Mouse (Mus musculus) gastrocnemius, postnatal 10 days (tissue): ENCODE data around the gene Rack1. TPM values are rescaled to one million over a fixed set of nuclear protein-coding genes. Genes with fewer than 3 reads are reported as not detected.
A peak's percentile ranks its signal among the peaks of the same experiment; 100 is the strongest.
"Not testable (repeated sequence)": the region's sequence is repeated elsewhere in the genome, so short reads cannot be mapped to it uniquely, and the experiment has no call there.

Experiments
- DNase-seq: peaks from one replicate; pipeline ENCODE4 v3.0.0; 2021; ENCODE audit warnings: mixed read lengths
- long read RNA-seq, 2 experiments: library from polyadenylated mRNA; stranded (forward); transcript quantifications; one replicate each; pipeline ENCODE4 v2.0.0; 2021
- total RNA-seq, 2 experiments: library from RNA; stranded (reverse); gene quantifications; 2 replicates each; pipeline ENCODE4 v1.2.3; 2021

The Rack1 gene
- 100 to 1,000 TPM; 536 to 557 TPM for total RNA-seq
- long read RNA-seq, experiment 1, transcript Rack1-201 (8 exons, 1,447 nt) = major isoform, 123 of 134 reads
- long read RNA-seq, experiment 1, partial matches to known transcripts = 6 of 134 reads
- long read RNA-seq, experiment 1, other reads (novel, unspliced or antisense) = 1 of 134 reads
- long read RNA-seq, experiment 2, transcript Rack1-201 (8 exons, 1,447 nt) = major isoform, 132 of 143 reads
- long read RNA-seq, experiment 2, partial matches to known transcripts = 6 of 143 reads
- long read RNA-seq, experiment 2, other reads (novel, unspliced or antisense) = 3 of 143 reads

DNA sequence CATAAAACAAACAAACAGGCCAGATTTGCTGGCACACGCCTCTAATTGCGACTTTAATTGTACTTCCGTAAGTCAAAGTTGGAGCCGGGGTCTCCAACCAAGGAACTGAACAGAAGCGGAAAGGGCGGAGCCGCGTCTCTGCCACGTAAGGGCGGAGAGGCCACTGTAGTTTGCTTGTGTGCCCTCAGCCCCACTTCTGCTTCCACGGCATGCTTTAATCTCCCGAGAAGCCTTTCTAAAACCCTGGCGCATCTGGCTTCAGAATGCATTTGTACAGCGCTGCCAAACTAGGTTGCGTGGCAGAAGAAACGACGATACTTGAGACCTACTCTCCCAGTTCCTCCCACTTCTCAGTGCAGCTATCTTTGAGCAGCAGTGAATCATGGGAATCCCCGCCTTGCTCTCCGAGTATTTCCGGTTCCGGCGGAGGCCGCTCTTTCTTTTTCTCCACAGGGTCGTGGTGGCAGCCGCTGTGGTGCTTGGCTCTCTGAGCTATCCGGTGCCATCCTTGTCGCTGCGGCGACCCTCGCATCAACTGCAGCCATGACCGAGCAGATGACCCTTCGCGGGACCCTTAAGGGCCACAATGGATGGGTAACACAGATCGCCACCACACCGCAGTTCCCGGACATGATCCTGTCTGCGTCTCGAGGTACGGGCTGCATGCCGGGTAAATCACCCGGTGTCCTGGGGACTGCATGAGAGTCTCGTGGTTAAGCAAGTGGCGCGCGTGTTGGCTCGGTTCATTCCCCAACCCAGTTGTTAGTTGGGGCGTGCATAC, at the start of gene Rack1:
TSS of gene Rack1 (plus strand) at position 412 of the 781 bp plus-strand sequence.
- DNase-seq = peak; percentile 81

DNA sequence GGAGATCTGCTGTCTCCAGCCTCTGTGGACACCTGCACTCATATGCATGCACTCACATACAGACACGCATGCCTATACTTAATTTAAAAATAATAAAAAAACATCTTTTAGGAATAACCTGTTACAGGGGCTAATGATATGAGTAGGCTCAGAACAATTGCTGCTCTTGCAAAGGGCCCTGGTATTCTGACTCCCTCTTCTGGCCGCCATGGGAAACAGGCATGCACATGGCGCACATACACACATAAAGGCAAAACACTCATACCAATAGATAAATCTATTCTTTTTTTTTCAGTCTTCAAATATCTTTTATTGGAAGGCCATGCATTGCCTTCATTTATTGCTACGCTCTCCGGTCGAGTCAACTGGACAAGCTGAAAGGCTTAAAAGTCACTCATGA, 49.7 kb upstream of the Rack1 start:
- DNase-seq = no peak

DNA sequence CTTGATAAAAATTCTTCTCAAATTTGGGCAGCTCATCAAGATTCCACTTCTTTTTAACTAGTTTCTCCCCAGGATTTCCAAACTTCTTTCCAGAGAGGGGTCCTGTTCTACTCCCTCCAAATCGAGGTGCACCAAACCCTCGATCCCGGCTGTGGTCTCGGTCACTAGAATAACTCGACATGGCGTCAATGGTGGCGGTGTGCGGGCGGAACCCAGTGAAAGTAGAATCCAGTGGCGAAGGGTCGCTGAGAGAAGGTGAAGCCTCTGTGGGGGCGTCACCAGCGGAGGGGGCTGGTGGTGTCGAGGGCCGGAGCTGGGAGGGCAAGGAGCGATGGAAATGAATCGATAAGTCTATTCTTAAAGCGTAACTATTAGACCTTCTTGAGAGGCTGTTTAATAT, 46.6 kb upstream of the Rack1 start:
- not testable (repeated sequence) for DNase-seq

DNA sequence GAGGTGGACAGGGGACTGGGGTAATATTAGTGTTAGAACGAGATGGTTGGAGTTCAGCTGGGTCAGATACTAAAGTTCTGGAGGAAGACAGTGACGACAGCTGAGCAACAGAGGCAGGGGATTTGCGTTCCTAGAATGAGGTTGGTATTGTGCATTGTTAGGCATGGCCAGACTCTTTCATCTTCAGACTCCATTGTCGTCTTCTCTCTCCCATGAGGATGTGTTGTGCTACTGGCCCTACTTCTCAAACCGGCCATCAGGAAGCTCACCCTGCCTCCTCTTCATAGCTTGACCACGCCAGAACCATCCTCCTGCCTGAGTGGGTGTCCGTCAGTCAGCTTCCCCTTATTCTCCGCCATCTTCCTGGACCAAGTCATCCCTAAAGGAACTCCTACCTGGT, 41.1 kb upstream of the Rack1 start:
- no peak for DNase-seq

DNA sequence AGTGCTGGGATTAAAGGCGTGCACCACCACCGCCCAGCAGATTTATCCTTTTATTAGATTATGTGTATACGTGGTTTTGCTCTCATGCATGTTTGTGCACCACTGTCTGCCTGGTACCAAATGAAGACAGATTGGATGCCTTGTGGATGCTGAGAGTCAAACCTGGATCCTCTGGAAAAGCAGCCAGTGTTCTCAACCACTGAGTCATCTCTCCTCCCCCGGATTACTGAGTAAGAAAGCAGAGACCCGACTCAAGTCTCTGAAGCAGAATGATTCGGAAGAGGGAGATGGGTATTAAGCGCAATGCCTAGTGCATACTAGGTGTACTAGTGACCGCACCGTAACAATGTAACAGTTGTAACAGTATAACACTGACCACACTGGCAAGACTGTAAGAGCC, 36.0 kb upstream of the Rack1 start:
- DNase-seq = no peak

DNA sequence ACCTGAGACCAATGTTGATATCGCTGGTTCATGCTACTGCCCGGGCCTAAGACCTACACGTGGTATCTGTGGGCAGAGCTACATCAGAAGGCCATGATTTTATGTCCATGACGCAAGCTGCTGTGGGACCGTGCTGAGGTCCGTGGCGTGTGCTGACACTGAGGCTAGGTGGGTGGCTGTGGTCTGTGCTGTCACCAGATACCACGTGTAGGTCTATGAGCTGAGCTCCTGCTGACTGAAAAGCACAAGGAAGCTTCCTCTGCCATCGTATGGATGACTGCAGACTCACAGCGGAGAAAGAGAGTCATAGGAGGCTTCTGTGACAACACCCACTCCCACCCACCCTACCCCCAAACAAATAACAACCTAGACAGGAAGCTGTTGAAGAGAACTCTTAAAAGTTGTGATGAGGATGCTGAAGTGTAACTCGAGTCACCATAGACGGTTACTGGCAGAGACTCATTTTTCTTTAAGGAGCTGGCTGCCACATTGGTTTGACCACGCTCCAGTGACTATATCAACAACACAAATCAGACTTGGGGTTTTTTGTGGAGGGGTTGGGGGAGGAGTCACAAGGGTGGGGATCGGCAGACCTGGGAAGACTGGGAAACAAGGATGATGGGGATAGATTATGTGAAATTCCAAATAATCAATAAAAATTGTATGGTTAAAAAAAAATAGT, 32.8 kb upstream of the Rack1 start:
- DNase-seq = no peak

DNA sequence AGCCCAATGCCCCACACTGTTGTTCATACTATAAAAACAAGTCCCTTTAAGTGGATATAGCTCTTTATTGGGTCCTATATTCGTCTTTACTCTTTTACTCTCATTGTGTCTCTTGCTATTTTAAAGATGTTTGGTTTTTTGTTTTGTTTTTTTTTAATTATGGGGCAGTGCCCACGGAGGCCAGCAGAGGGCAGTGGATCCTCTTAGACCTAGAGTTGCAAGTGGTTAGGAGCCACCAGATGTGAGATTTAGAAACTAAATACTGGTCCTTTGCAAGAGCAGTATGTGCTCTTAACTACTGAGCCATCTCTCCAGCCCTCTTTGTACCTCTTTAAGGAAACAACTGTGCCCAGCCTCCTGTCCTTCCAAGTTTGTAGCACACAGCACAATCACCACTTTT, 28.4 kb upstream of the Rack1 start:
- no peak for DNase-seq

DNA sequence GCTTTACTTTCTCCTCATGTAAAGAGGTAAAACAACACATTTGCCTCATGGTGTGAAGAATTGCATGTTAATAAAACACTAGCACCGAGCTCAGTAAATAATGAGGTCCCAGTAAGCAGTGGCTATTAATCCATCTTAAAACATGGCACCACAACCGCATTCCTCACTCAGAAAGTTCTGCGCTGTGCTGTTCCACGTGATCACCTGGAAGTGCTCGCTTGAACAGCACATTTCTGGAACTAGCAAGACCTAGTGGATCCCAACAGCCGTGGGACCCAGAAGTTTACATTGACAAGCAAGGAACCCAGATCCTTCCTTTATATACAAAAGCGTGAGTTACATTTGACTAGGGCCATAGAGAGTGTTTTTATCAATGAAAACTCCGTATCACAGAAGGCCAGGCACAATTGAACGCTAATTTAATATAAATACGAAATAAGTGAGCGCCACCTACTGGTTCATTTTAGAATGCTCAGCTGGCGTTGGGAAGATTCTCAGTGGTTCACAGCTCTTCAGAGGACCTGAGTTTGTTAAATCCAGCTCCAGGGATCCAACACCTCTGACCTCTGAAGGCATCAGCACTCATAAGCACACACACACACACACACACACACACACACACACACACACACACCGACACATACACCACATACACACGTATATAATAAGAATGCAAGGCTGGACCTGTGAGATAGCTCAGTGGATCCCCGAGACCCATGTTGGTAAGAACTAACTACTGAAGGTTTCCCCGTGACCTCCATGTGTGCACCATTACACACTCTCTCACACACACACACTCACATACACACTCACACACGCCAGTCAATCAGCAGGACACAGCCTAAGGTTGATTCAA, 25.5 kb upstream of the Rack1 start:
- peak; percentile 39 for DNase-seq

DNA sequence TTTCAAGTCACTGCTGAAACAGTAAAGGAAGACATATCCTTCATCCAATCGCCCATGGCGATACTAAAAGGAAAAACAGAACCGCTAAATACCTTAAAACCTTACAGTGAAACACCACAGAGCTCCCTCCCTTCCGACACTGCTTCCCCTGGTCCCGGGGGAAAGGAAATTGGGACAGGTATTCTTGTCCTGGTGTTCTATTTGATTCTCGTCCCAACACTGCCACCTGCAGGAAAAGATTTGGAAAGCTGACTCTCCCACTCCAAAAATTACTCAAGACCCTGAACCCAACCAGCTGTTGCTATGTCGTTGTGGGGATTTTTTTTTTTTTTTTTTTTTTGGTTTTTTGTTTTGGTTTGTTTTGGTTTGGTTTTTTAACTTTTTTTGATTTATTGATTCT, 24.6 kb upstream of the Rack1 start:
- no peak for DNase-seq

DNA sequence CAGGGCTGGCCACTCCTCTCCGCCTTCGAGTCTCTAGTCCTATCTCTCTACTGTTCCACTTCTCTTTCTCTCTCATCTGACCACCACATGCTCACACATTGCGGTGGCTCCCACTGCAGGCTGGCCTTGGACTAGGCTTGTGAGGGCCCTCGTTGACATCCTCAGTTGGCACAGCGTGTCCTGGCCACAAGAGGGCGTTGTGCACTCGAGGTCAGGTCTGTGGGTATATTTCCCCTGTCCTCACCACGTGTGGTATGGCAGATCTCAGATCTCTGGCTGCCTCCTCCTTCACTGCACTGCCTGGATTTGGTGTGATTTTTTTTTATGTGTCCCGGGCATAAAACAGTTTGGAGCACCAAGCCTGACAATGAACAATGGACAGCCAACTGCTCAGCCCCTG, 23.5 kb upstream of the Rack1 start:
- no peak for DNase-seq

DNA sequence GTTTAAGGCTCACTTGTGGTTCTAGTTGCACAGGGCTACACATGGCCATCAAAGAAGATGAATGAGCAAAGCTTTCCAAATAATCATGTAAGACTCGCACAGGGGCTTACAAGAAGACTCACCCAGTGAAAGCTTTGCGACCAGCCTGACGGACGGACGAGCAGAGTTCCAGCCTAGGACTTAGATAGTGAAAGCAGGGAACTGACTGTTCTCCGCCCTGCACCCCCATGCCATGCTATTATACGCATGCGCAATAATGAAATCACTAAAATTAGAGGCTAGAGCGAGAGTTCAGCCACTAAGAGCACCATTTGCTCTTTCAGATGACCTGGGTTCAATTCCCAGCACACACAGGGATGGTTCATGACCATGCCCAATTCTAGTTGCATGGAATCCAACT, 22.8 kb upstream of the Rack1 start:
- no peak for DNase-seq

DNA sequence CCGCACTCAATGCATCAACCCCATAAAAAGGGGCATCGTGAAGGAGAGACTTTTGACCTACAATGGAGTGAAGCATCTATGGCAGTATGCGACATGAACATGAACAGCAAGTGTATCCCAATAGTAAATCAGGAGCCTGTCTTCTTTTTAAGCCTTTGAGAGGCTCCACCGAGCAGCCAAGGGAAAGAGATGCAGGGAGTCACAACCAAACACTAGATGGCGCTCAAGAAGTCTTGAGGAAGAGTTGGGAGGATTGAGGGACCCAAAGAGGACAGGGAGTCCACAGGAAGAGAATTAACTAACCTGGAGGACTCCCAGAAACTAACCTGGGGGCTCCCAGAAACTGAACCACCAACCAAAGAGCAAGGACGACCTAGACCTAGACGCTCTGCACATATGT, 20.7 kb upstream of the Rack1 start:
- DNase-seq = no peak

DNA sequence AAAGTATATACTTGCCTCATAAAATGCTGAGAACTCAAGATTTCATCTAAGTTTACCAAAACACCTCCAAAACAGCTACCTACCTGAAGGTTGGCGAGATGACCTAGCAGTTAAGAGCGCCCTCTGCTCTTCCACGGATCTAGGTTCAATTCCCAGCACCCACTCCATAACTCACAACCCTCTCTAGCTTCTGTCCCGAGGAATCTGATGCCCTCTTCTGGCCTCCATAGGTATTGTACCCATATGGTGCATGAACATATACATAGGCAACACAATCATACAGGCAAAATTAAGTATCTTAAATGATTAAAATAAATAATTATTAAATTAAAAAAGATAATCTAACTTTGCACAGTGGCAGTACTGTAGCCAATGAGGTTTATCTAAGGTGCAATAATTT, 17.9 kb upstream of the Rack1 start:
- no peak for DNase-seq

DNA sequence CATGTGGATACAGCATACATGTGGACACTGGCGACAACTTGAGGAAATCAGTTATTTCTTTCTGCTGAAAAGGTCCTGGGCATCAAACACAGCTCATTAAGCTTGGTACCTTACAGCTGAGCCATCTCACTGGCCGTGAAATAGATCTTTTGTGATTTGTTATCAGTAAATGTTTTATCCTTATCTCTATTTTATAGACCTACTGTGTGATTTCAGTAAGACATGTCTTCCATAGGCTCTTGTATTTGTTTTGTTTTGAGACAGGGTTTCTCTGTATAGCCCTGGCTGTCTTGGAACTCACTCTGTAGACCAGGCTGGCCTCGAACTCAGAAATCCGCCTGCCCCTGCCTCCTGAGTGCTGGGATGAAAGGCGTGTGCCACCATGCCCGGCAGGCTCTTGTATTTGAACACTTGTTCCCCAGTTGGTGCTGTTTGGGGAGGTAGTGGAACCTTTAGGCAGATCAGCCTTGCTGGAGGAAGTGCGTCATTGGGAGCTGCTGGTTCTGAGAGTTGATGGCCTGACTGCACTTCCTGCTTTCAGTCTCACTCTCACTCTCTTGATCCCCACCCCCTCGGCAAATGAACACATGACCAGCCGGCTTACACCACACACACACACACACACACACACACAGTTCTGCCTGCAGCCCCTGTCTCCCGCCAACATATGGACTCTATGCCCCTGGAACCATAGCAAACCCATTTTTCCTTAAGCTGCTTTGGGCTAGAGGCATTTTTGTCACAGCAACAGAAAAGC, 12.5 kb upstream of the Rack1 start:
- no peak for DNase-seq

DNA sequence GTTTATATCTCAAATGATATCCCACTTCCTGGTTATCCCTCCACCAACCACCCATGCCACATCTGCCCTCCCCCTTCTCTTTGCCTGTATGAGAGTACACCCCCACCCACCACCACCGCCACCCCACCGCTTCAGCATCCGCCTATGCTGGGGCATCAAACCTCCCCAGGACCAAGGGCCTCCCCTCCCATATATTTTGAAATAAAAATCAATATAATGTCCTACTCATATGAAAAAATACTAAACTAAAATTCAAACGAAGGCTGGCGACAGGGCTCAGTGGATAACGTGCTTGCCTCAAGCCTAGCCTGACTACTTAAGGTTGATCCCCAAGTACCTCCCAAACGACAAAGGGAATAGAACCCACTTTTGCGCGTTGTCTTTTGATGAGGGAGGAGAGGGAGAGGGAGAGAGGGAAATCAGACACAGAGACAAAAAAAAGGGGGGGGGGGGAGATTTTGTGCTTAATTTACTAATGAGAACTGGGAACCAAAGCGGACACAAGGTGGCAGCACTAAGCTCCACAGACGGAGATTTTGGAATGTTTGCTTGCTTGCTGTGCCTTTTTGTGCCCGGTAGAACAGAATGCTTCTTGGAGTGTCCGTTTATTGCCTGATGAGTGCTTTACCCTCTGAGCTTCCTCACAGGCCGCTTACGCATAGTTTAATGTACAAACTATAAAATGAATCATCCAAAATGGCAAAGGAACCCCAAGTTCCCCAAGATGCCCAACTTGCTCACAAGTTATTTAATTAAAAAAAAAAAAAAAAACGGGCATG, 11.6 kb upstream of the Rack1 start:
- peak; percentile 68 for DNase-seq

DNA sequence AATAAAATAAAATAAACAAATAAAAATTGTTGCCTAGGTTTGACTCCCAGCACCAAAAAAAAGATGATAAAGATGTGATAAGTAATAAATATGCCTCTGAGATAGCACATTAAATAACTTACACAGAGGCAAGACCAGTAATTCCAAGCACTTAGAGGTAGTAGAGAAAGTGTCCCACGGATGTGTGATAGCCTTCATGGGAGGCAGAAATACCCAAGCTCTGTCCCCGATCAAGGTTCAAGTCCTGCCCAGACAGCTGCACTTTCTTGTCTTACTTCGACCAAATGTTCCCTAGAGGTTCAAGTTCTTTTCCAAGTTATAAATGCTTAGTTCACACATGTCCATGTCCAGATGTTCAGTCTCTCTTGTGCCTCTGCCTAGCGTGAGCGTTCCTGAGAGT, 10.9 kb upstream of the Rack1 start:
- DNase-seq = no peak

DNA sequence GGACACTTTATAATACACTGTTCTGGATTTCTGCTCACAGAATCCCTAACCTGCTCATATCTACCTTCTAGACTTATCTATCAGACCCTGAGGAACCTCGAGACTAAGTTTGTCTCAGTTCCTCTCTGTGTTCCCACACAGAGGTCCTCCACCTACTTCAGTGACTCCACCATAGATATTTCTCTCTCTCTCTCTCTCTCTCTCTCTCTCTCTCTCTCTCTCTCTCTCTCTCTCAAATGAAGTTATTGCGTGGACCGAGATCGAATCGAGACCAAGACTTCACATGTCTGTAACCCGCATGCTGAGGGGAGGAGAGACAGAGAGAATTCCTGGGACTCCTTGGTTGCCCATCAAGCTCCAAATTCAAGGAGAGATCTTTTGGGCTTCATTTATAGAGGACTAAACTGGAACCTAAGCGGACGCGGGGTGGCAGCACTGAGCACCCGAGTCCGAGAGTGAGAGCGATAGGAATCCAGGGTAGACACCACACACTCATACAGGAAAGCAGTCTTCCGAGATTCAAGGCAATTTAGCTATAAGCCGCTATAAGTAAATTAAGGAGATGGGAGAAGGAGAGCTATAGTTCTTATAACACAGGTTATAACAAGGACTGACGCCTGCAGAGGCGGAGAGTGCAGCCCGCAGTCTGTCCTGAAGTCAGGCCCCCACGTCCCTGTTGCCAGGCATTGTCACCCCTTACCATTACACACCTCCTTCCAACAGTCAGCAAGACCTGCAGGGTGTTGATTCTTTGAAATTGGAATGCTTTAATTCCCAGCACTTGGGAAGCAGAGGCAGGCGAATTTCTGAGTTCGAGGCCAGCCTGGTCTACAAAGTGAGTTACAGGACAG, 9.9 kb upstream of the Rack1 start:
- peak; percentile 88 for DNase-seq

DNA sequence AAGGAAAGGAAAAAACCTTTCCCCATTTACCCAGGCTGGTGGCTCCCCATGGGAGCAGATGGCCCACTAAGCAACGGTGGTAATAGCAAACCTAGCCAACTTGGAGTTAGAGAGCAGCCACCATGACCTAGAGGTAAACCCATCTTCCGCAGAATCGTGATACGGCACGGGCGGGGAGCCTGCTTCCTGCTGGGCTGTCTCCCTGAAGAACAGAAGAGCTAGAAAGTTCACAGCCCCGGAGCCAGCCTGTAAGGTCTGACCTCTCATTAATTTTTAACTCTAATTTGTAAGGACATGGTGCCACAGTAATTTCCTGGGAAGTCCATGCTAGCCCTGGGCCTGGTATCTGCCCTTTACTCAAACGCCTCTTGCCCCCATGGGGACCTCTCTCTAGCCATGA, 9.2 kb upstream of the Rack1 start:
- DNase-seq = no peak

DNA sequence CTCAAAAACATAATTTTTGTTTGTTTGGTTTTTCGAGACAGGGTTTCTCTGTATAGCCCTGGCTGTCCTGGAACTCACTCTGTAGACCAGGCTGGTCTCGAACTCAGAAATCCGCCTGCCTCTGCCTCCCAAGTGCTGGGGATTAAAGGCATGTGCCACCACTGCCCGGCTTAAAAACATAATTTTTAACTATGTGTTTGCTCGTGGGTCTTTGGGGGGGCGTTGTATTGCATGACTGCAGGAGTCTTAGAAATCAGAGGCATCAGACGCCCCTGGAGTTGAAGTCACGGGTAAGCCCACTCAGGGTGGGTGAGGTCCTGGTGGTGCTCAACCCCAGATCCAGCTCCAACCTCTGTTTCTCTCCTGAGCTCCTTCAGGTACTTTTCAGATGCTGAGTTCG, 8.2 kb upstream of the Rack1 start:
- not testable (repeated sequence) for DNase-seq

DNA sequence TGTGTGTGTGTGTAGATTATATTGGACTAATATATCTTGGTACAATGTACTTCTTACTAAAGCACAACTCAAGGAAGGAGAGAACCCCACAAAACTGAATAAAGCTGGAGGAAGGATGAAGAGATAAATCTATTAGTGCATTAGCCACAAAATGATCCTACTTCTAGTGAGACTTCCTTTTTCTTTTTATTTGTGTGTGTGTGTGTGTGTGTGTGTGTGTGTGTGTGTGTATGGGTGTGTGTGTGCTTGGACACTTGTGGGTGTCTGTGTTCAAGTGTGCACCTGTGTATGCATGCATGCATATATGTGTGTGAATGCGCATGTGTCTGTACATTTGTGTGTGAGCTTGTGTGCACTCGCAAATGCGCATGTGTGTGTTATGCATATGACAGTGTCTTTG, 6.9 kb upstream of the Rack1 start:
- DNase-seq = no peak
